Mouse (Mus musculus): Measurements from ENCODE around the gene Nfatc3.

DNA sequence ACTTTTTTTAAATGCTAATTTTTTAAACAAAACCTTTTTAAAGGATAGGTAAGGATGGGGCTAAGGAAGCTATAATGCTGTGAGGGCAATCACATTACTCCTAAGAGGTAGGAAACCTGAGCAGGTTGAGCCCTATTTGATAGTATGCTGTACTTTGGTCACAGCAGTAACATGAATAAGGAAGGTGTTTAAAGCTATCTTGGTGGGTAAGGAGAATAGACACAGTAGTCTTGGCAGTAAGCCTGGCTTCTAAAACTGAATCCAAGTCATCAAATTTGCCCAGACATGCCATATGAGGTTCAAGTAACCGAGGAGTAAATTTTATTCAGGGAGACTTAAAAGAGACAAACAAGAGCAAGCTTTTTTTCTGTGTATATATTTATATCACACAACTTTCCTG is 10.9 kb downstream of the Nfatc3 start:
- no peak for TF ChIP-seq CTCF (IDR thresholded peaks at IDR 0.05; ENCODE audit: borderline replicate concordance, insufficient read depth, low read depth, low read length)
- TF ChIP-seq POLR2A (IDR thresholded peaks at IDR 0.05; ENCODE audit: borderline replicate concordance, insufficient read depth, low read length): no peak
